Mouse (Mus musculus) midbrain, embryonic 14.5 days (tissue): ENCODE data around the gene Tceal8. TPM values are rescaled to one million over a fixed set of nuclear protein-coding genes. Genes with fewer than 3 reads are reported as not detected.

Source experiments
- ATAC-seq: fragments of 200-750 bp; cut with Nextera tagmentation; 2 replicates; pipeline ENCODE4 v1.8.0; 2017; ENCODE audit warnings: moderate number of reproducible peaks, moderate library complexity; ENCODE audit not compliant: low FRiP score, low TSS enrichment
- DNase-seq: peaks from one replicate; pipeline ENCODE4 v3.0.0-alpha.2; 2015
- H3K27ac ChIP-seq: fragments of 300-500 bp; sonication (generic); replicated peaks from 2 replicates; pipeline ENCODE4 v1.5.1; 2014; ENCODE audit warnings: mild to moderate bottlenecking, low read depth, low read length, moderate library complexity
- H3K27me3 ChIP-seq: fragments of 300-500 bp; sonication (generic); 2 replicates; pipeline ENCODE4 v1.6.1; 2014; ENCODE audit warnings: low read length, control low read depth, mixed read lengths; ENCODE audit not compliant: control insufficient read depth, insufficient read depth
- H3K36me3 ChIP-seq: fragments of 300-500 bp; sonication (generic); 2 replicates; pipeline ENCODE4 v1.6.1; 2014; ENCODE audit warnings: low read length, control low read depth; ENCODE audit not compliant: control insufficient read depth, insufficient read depth
- H3K4me1 ChIP-seq: fragments of 300-500 bp; sonication (generic); 2 replicates; pipeline ENCODE4 v1.6.1; 2014; ENCODE audit warnings: mild to moderate bottlenecking, antibody characterized with exemption, low read length, control low read depth; ENCODE audit not compliant: control insufficient read depth, insufficient read depth
- H3K4me2 ChIP-seq: fragments of 300-500 bp; sonication (generic); 2 replicates; pipeline ENCODE4 v1.6.1; 2014; ENCODE audit warnings: mild to moderate bottlenecking, low read length, moderate library complexity
- H3K4me3 ChIP-seq: fragments of 300-500 bp; sonication (generic); replicated peaks from 2 replicates; pipeline ENCODE4 v1.5.1; 2014; ENCODE audit warnings: low read depth, low read length
- H3K9ac ChIP-seq: fragments of 300-500 bp; sonication (generic); replicated peaks from 2 replicates; pipeline ENCODE4 v1.6.1; 2014; ENCODE audit warnings: mild to moderate bottlenecking, low read length, moderate library complexity
- H3K9me3 ChIP-seq: fragments of 300-500 bp; sonication (generic); 2 replicates; pipeline ENCODE4 v1.6.1; 2016; ENCODE audit warnings: low read length, control low read depth, mixed read lengths; ENCODE audit not compliant: control insufficient read depth
- WGBS: fragments of 180-500 bp; shearing (Covaris S2); extraction: QIAGEN DNeasy Blood & Tissue Kit; methylation state at CpG from one replicate; pipeline ENCODE4 v1.1.7; 2014; 5-methylcytosine and 5-hydroxymethylcytosine counted together
- polyA plus RNA-seq: library from polyadenylated mRNA; unstranded; fragments of >200 nt; fragmentation: Nextera tagmentation; extraction: Ambion mirVana; gene quantifications from 2 replicates; pipeline ENCODE4 v1.2.1, GENCODE M21; 2014

The Tceal8 gene
- polyA plus RNA-seq, 1 experiment from 2014 or later, result 133 TPM

- ATAC-seq (no peak), DNase-seq (no peak)
- WGBS, result 83% methylated on average over 16 of the region's 16 CpGs
- H3K9ac ChIP-seq, result no peak overlapping the region
- H3K4me3 ChIP-seq, result no peak overlapping the region
- no peaks in the 10 kb centered on the region for H3K27me3 ChIP-seq
- no peak overlapping the region for H3K27ac ChIP-seq
- no peaks in the 10 kb centered on the region for H3K9me3 ChIP-seq
- no peaks in the 10 kb centered on the region for H3K36me3 ChIP-seq
- no peaks in the 10 kb centered on the region for H3K4me1 ChIP-seq
- H3K4me2 ChIP-seq, result no peak overlapping the region
Observed at GRCm38 (mm10) chrX:136195193-136195944, 23.2 kb upstream of the Tceal8 start.

- Histone ChIP-seq H3K27ac (no peak overlapping the region), H3K9ac (no peak overlapping the region), H3K4me1 (no peaks in the 10 kb centered on the region), H3K27me3 (no peaks in the 10 kb centered on the region), H3K4me2 (no peak overlapping the region), H3K9me3 (no peaks in the 10 kb centered on the region), H3K4me3 (no peak overlapping the region), H3K36me3 (no peaks in the 10 kb centered on the region)
- 86% methylated on average over 1 of the region's 1 CpGs for WGBS
- DNase-seq, result no peak
- ATAC-seq, result no peak
Observed at GRCm38 (mm10) chrX:136183107-136183506, 11.0 kb upstream of the Tceal8 start.

DNA sequence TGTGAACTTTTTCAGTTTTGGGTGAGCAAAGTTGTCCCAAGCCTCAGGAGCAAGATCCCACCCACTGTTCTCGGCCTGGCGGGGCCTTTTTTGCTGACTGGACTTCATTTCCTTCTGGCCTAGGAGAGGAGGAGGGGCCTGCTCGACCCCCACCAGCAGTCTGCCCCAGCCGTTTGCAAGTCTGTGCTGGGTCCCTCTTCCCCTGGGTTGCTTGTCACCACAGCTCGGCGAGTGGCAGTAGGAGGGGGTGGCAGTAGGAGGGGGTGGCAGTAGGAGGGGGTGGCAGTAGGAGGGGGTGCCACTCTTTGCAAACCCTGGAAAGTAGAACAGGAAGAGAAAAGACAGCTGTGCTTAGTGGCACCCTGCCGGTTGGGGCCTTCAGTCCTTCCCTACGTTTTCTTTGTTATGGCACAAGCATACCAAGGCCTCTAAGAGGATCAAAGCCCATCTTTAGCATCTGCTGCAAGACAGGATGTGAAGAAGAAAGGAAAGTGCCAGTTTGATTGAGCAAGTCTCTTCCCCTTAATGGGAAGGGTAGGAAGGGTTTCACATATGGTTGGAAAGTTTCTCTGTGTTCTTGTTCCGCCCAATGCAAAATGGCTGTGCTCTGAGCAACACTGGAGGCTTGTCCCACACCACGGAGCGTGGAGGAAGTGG lies 8.9 kb upstream of the Tceal8 start:
- H3K9me3 ChIP-seq, result no peaks in the 10 kb centered on the region
- DNase-seq (no peak), ATAC-seq (0 out of 2 replicates have a peak, but pooled peaks have one; percentile 24)
- H3K27ac ChIP-seq, result no peak overlapping the region
- H3K4me2 ChIP-seq, result no peak overlapping the region
- H3K9ac ChIP-seq, result no peak overlapping the region
- H3K36me3 ChIP-seq, result no peaks in the 10 kb centered on the region
- H3K4me3 ChIP-seq, result no peak overlapping the region
- no peaks in the 10 kb centered on the region for H3K4me1 ChIP-seq
- 18% methylated on average over 10 of the region's 11 CpGs for WGBS
- no peaks in the 10 kb centered on the region for H3K27me3 ChIP-seq

DNA sequence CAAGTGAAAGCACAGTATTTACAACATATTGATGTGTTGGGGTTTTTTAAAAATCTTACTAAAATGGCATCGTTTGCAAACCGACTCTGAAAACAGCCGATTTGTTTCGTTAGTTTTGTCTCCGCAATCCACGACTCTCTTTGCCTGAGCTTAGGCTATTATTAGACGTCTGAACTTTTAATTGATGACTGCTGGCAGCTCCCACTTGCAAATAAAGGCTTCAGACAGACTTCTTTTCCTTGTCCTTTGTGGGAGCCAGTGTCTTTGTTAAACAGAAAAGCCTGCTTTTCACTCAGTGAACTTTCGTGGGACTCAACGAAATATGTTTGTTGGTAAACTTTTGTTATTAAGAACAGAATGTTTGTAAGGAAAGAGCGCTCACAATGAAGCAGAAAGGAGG lies 644 bp upstream of the Tceal8 start:
- DNase-seq, result peak; percentile 58
- Histone ChIP-seq H3K4me3 (peak overlapping the region; percentile 53), H3K36me3 (0 out of 2 replicates have a peak, but pooled peaks cover 3% of the 10 kb centered on the region), H3K4me1 (no peaks in the 10 kb centered on the region), H3K9ac (peak overlapping the region; percentile 44), H3K27ac (peak overlapping the region; percentile 85), H3K27me3 (no peaks in the 10 kb centered on the region), H3K4me2 (peak overlapping the region; percentile 56), H3K9me3 (no peaks in the 10 kb centered on the region)
- WGBS, result 29% methylated on average over 10 of the region's 10 CpGs
- ATAC-seq, result no peak

DNA sequence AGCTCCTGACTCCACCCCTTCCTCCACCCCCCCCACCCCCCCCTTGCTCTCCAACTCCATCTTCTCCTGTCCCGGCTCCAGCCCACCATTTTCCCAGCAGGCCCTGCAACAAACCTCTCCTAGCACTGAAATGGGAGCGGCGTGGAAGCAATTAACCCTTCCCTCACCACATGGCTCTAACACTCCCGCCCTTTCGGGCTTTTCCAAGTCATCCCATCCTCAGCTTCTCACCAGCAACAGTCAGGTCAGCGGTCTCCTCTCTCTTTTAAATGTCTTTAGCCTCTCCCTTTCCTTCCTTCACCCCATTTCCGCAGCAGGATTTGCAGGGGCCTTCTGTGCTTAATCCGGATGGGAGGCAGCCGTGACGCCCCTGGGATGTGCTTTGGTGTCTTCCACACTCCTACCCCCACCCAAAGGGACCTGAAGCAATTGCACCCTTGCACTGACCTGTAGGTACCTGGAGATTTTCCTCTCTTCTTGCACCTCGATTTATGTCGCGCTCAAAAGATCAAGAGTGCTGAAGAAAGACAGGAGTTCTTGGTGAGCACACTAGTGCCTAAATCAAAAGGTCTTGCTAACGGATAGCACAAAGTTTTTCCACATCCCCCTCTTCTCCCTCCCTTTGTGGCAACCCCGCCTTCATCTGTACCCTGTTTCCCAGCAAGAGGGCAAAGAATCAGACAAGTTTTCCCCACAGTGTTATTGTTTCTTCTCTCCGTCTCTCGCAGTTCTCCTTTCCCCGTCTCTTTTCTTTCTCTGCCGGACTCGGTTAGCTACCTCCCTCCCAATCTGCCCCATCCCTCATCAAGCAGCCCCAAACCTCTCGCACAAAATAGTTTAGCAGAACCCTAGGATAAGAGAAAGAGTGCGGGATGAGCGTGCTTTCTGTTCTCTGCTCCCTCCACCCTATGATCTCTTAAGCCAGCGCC lies 689 bp downstream of the Tceal8 start:
- Histone ChIP-seq H3K4me3 (peak overlapping the region; percentile 53), H3K27me3 (no peaks in the 10 kb centered on the region), H3K9me3 (no peaks in the 10 kb centered on the region), H3K36me3 (0 out of 2 replicates have a peak, but pooled peaks cover 3% of the 10 kb centered on the region), H3K27ac (peak overlapping the region; percentile 77), H3K4me2 (peak overlapping the region; percentile 56), H3K9ac (peak overlapping the region; percentile 52), H3K4me1 (no peaks in the 10 kb centered on the region)
- 20% methylated on average over 24 of the region's 24 CpGs for WGBS
- ATAC-seq (peak; percentile 68), DNase-seq (peak; percentile 79)

DNA sequence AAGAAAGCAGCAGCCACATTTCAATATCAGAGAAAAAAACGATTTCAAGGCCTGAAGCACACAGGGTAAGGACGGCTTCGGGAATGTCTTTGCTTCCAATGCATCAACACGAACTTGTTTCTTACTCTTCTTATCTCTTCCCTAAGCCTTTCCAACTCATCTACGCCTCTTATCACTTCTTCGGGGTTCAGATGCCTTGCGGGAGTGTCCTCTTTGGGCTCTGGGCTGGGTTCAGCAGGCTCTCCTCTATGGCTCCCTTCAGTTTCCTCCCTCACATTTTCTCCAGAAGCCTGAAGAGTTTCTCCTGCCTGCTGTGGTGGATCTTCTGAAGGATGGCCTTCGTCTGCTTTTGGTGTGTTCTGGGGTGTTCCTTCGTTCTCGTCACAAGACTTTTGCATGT lies 1.5 kb downstream of the Tceal8 start:
- no peaks in the 10 kb centered on the region for H3K27me3 ChIP-seq
- no peak overlapping the region for H3K9ac ChIP-seq
- peak overlapping the region; percentile 53 for H3K4me3 ChIP-seq
- H3K4me2 ChIP-seq, result peak overlapping the region; percentile 56
- ATAC-seq (no peak), DNase-seq (no peak)
- H3K27ac ChIP-seq, result no peak overlapping the region
- 0 out of 2 replicates have a peak, but pooled peaks cover 3% of the 10 kb centered on the region for H3K36me3 ChIP-seq
- 63% methylated on average over 10 of the region's 10 CpGs for WGBS
- no peaks in the 10 kb centered on the region for H3K9me3 ChIP-seq
- no peaks in the 10 kb centered on the region for H3K4me1 ChIP-seq

DNA sequence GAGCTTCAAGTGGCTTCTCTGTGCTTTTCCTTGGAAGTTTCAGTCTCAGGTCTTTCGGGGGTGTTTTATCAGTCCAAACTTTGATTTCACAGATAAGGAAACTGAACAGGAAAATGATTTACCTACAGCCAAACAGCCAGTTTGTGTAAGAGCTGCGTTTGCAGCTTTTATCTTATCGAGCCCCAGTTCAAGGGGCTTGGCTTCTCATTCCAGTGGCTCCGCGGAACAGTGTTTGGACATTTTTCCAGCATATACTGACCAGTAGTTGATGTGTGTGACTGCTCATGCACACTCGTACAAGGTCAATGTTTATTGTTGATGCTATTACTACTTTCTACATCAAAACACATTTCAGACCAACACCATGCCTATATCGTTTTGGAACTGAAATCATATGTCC lies 27.9 kb downstream of the Tceal8 start:
- WGBS, result 87% methylated on average over 7 of the region's 7 CpGs
- ATAC-seq, result no peak

DNA sequence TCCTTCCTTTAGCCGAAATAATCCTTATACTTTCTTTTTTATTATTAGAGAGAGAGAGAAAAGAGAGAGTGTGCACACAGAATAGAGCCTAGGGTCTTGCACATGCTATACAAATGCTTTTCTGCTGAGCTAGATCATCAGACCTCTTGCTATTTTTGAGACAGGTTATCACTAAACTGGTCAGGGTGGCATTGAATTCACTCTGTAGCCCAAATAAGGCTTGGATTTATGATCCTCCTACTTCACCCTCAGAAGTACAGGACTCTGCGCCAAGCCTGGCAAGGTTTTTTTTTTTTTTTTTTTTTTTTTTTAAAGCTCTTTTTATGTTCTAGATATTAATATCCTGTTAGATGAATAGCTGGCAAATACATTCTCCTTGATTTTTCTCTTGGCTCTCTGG lies 28.4 kb downstream of the Tceal8 start:
- Histone ChIP-seq H3K27ac (no peak overlapping the region), H3K4me2 (no peak overlapping the region), H3K4me1 (no peaks in the 10 kb centered on the region), H3K36me3 (no peaks in the 10 kb centered on the region), H3K4me3 (no peak overlapping the region), H3K9me3 (no peaks in the 10 kb centered on the region), H3K9ac (no peak overlapping the region), H3K27me3 (no peaks in the 10 kb centered on the region)
- WGBS, result 94% methylated on average over 2 of the region's 2 CpGs
- no peak for DNase-seq
- ATAC-seq, result no peak

More for the DNA sequence above, 27.9 kb downstream of the Tceal8 start:
- Histone ChIP-seq H3K27me3 (no peaks in the 10 kb centered on the region), H3K27ac (no peak overlapping the region), H3K9ac (no peak overlapping the region), H3K36me3 (no peaks in the 10 kb centered on the region), H3K4me1 (no peaks in the 10 kb centered on the region), H3K9me3 (no peaks in the 10 kb centered on the region), H3K4me3 (no peak overlapping the region), H3K4me2 (no peak overlapping the region)
- no peak for DNase-seq
